Mouse (Mus musculus): ENCODE measurements around the gene Nrg3.

DNA sequence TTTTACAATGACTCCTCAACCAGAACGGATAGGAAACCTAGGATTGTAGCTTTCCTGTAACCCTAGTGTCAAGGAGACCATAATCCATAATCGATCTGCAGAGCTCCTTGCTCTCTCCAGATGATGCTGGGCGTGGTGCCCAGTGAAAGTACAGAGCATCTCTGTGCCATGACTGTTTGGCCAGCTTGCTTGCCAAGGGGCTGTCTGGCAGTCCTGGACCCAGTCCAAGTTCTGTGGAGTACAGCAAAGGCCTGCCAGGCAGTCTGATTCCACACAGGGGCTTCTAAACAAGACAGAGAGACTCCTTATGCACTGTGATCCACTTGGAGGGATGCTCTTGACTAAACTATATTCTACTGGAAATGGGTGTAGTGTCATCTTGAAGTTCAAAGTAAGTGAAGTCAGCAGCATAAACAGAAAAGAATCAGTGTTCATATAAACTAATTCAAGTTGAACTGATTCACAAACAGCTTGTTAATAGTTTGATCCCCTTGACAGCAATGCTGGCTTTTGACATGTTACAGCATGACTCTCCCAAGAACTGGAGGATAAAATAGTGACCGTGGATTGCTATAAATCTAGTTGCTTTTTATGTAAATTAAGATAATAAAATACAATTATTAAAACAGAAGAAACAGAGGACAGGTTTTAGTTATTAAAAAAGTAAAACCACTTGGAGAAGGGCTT lies 155.3 kb downstream of the Nrg3 start:
- TF ChIP-seq POLR2A (IDR thresholded peaks at IDR 0.05; ENCODE audit: borderline replicate concordance, extremely low read depth, low read depth, low read length) = no peak
- no peak for TF ChIP-seq CTCF (IDR thresholded peaks at IDR 0.05; ENCODE audit: insufficient read depth, low read length)
